Mouse (Mus musculus) retina, embryonic 14.5 days (tissue): Measurements from ENCODE around the gene Psmb9.

ENCODE experiments used
- DNase-seq: peaks from one replicate; pipeline ENCODE4 v3.0.0-alpha.2; 2015; ENCODE audit warnings: low spot score

Gene Psmb9

GRCm38 (mm10) chr17:34205746-34206176 lies 18.2 kb upstream of the Psmb9 start:
- DNase-seq: peak; percentile 58

- DNase-seq: no peak
These were observed 17.6 kb upstream of the Psmb9 start for GRCm38 (mm10) chr17:34205021-34205745.

GRCm38 (mm10) chr17:34204303-34205010 lies 16.9 kb upstream of the Psmb9 start:
- peak; percentile 82 for DNase-seq

GRCm38 (mm10) chr17:34203444-34203843 lies 15.9 kb upstream of the Psmb9 start, which contains the start of gene Tap2:
Tap2 (plus strand) TSS chr17:34203527.
- DNase-seq: no peak

GRCm38 (mm10) chr17:34202760-34203442 lies 15.3 kb upstream of the Psmb9 start:
- DNase-seq: no peak

- DNase-seq: no peak
These were observed 14.0 kb upstream of the Psmb9 start for GRCm38 (mm10) chr17:34201506-34202055.

- no peak for DNase-seq
These were observed 13.4 kb upstream of the Psmb9 start for GRCm38 (mm10) chr17:34200772-34201505.

- no peak for DNase-seq
These were observed 12.5 kb upstream of the Psmb9 start for GRCm38 (mm10) chr17:34200047-34200446.

GRCm38 (mm10) chr17:34199050-34199619 lies 11.6 kb upstream of the Psmb9 start:
- no peak for DNase-seq

GRCm38 (mm10) chr17:34198521-34198912 lies 11.0 kb upstream of the Psmb9 start:
- no peak for DNase-seq

GRCm38 (mm10) chr17:34197904-34198520 lies 10.4 kb upstream of the Psmb9 start:
- no peak for DNase-seq

- DNase-seq: peak; percentile 77
These were observed 9.7 kb upstream of the Psmb9 start, which contains the start of gene Psmb8 for GRCm38 (mm10) chr17:34196941-34197894. Psmb8 (plus strand) TSS chr17:34197721.

GRCm38 (mm10) chr17:34196491-34196890 lies 8.9 kb upstream of the Psmb9 start:
- DNase-seq: no peak

GRCm38 (mm10) chr17:34194723-34195122 lies 7.2 kb upstream of the Psmb9 start:
- no peak for DNase-seq

- no peak for DNase-seq
These were observed 5.9 kb upstream of the Psmb9 start for GRCm38 (mm10) chr17:34193468-34193867.

- no peak for DNase-seq
These were observed 5.3 kb upstream of the Psmb9 start for GRCm38 (mm10) chr17:34192852-34193251.

GRCm38 (mm10) chr17:34188986-34189385 lies 1.4 kb upstream of the Psmb9 start:
- no peak for DNase-seq

GRCm38 (mm10) chr17:34188010-34188409 lies 446 bp upstream of the Psmb9 start:
- DNase-seq: no peak

GRCm38 (mm10) chr17:34186885-34187260 lies 691 bp downstream of the Psmb9 start:
- no peak for DNase-seq

- DNase-seq: no peak
These were observed 2.0 kb downstream of the Psmb9 start for GRCm38 (mm10) chr17:34185526-34185925.
